Mouse (Mus musculus): ENCODE data around the gene Mtmr1.

GRCm38 (mm10) chrX:71434448-71434847 lies 69.9 kb downstream of the Mtmr1 start:
- TF ChIP-seq GATA1 (IDR thresholded peaks at IDR 0.05; ENCODE audit: borderline replicate concordance, low read length): no peak
- TF ChIP-seq GATA2 (IDR thresholded peaks at IDR 0.05; ENCODE audit: borderline replicate concordance, low read depth, low read length): no peak
- TF ChIP-seq CTCF (IDR thresholded peaks at IDR 0.05; ENCODE audit: low read depth, low read length): no peak
- no peak for TF ChIP-seq POLR2AphosphoS5 (IDR thresholded peaks at IDR 0.05; ENCODE audit: insufficient replicate concordance, low read depth, low read length)
- no peak for TF ChIP-seq TAL1 (conservative IDR thresholded peaks at IDR 0.05; ENCODE audit: low read depth, low read length)
